Comparison of ENCODE assay signal across 18 mouse cellular contexts in the genomic region with DNA sequence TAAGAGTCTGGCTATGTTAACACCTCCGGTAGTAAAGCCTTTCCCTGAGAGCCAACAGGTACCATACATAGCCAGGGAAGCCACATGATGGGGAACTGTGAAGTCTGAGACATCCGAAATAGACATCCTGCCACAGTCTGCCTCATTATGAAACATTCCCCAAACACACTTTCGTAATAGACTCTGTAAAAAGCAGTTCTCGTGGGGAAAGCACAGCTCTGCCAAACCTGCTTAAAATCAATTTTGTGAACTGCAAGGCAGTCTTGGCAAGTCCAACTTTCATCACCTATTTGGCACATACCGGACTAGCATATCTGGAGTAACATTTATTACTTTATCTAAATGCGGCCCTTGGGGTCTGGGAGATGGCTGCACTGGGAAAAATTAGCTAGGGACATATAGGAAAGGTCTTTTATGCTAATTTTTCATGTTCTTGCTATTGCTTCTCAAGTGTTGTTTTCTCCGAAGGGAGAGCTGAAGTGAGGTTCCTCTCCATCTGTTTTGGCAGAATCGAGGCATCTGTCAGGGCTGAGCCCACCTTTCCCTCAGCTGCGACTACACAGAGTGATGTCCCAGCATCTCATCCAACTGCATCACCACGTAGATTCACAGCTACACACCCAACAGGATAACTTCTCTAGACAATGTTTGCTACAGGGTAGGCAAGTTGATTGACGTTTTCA.
DNase-seq lines count a peak whose midpoint lies in the region; ATAC-seq and TF ChIP-seq lines count a peak whose summit lies in the region.
"Had no signal": no experiment of that assay in that cellular context is flagged by ENCODE, and none has a peak within 500 bp of the region (broad histone marks: within the 10 kb centered on the region; RNA-seq: fewer than 3 reads in every experiment).

No protein-coding gene starts in this region.

- no peak for TF ChIP-seq POLR2A in cortical plate, adult 2 months (IDR thresholded peaks at IDR 0.05; ENCODE audit: extremely low read depth, insufficient read depth, low read length)

- 73% methylated on average over 11 of the region's 11 CpGs for WGBS in heart, embryonic 12.5 days
- 72% methylated on average over 11 of the region's 11 CpGs for WGBS in heart, embryonic 11.5 days (ENCODE audit: insufficient replicate concordance)
- WGBS in lung, postnatal 0 days: 70% methylated on average over 11 of the region's 11 CpGs

- no peaks in the 10 kb centered on the region for H3K27me3 ChIP-seq in heart, embryonic 12.5 days (replicated peaks)
- no peaks in the 10 kb centered on the region for H3K27me3 ChIP-seq in heart, embryonic 11.5 days (ENCODE audit: control insufficient read depth, insufficient read depth, low read length)
- no peaks in the 10 kb centered on the region for H3K27me3 ChIP-seq in lung, postnatal 0 days (replicated peaks; ENCODE audit: insufficient read depth, low read length)
- H3K27me3 ChIP-seq: hindbrain, embryonic 15.5 days; kidney, embryonic 15.5 days; limb, embryonic 13.5 days; liver, embryonic 15.5 days; megakaryocyte, embryonic 14.5 days had no signal

- H3K27ac ChIP-seq in heart, embryonic 12.5 days (ENCODE audit: poor library complexity, severe bottlenecking): peak overlapping the region; percentile 41
- H3K27ac ChIP-seq in heart, embryonic 11.5 days (ENCODE audit: low read depth, low read length): no peak overlapping the region
- H3K27ac ChIP-seq in cortical plate, adult 2 months (ENCODE audit: insufficient read depth, low read length): 0 out of 2 replicates have a peak overlapping the region, but pooled peaks have one; percentile 34
- H3K27ac ChIP-seq in lung, postnatal 0 days (ENCODE audit: low read length): no peak overlapping the region
- H3K27ac ChIP-seq: hindbrain, embryonic 15.5 days; kidney, embryonic 15.5 days; limb, embryonic 13.5 days; liver, embryonic 15.5 days had no signal

- peaks cover 10% of the 10 kb centered on the region for H3K4me1 ChIP-seq in heart, embryonic 12.5 days (replicated peaks)
- 0 out of 2 replicates have a peak, but pooled peaks cover 3% of the 10 kb centered on the region for H3K4me1 ChIP-seq in heart, embryonic 11.5 days (ENCODE audit: control insufficient read depth, insufficient read depth, low read length)
- H3K4me1 ChIP-seq in cortical plate, adult 2 months (ENCODE audit: control insufficient read depth, insufficient read depth, low read length): peaks cover 7% of the 10 kb centered on the region
- no peaks in the 10 kb centered on the region for H3K4me1 ChIP-seq in lung, postnatal 0 days (ENCODE audit: insufficient read depth, low read depth, low read length)
- H3K4me1 ChIP-seq: hindbrain, embryonic 15.5 days; kidney, embryonic 15.5 days; limb, embryonic 13.5 days; liver, embryonic 15.5 days; megakaryocyte, embryonic 14.5 days had no signal

- ATAC-seq in heart, embryonic 12.5 days (ENCODE audit: insufficient number of reproducible peaks, low FRiP score): no peak
- no peak for ATAC-seq in heart, embryonic 11.5 days (replicated peaks; ENCODE audit: insufficient number of reproducible peaks, low FRiP score, low TSS enrichment)
- ATAC-seq in lung, postnatal 0 days: no peak
- ATAC-seq: intestine, embryonic 16.5 days had no signal

- H3K4me2 ChIP-seq in heart, embryonic 12.5 days: no peak overlapping the region
- no peak overlapping the region for H3K4me2 ChIP-seq in heart, embryonic 11.5 days
- H3K4me2 ChIP-seq in lung, postnatal 0 days (replicated peaks; ENCODE audit: low read depth, low read length): no peak overlapping the region
- H3K4me2 ChIP-seq: hindbrain, embryonic 15.5 days; kidney, embryonic 15.5 days; limb, embryonic 13.5 days; liver, embryonic 15.5 days had no signal

- no peak for TF ChIP-seq CTCF in cortical plate, adult 2 months (IDR thresholded peaks at IDR 0.05; ENCODE audit: extremely low read depth, insufficient read depth, low read length)
- TF ChIP-seq CTCF in lung, postnatal 0 days (IDR thresholded peaks at IDR 0.05): no peak

- H3K36me3 ChIP-seq in heart, embryonic 12.5 days: no peaks in the 10 kb centered on the region
- H3K36me3 ChIP-seq in heart, embryonic 11.5 days (ENCODE audit: control insufficient read depth, insufficient read depth, low read length): no peaks in the 10 kb centered on the region
- no peaks in the 10 kb centered on the region for H3K36me3 ChIP-seq in lung, postnatal 0 days (ENCODE audit: insufficient read depth, low read length)
- H3K36me3 ChIP-seq: hindbrain, embryonic 15.5 days; kidney, embryonic 15.5 days; limb, embryonic 13.5 days; liver, embryonic 15.5 days had no signal

- H3K9ac ChIP-seq in heart, embryonic 12.5 days: no peak overlapping the region
- no peak overlapping the region for H3K9ac ChIP-seq in heart, embryonic 11.5 days (ENCODE audit: low read depth, low read length)
- H3K9ac ChIP-seq in lung, postnatal 0 days (replicated peaks; ENCODE audit: low read depth): no peak overlapping the region
- H3K9ac ChIP-seq: hindbrain, embryonic 15.5 days; kidney, embryonic 15.5 days; limb, embryonic 13.5 days; liver, embryonic 15.5 days had no signal

- peak; percentile 37 to 47 for DNase-seq in left cerebral cortex, adult 18-20 months (ENCODE audit: low spot score in 2 of 2)
- no peak for DNase-seq in left cerebral cortex, postnatal 4 days
- peak; percentile 42 to 87 for DNase-seq in left cerebral cortex, postnatal 25 days (ENCODE audit: low spot score in 2 of 2)
- DNase-seq in lung, postnatal 0 days (ENCODE audit: low spot score): no peak
- DNase-seq: cerebellum, adult 18-20 months; heart, postnatal 14 days; lung, postnatal 14 days; thymus, postnatal 36 days had no signal

- no peak for TF ChIP-seq EP300 in lung, postnatal 0 days (IDR thresholded peaks at IDR 0.05)

- H3K4me3 ChIP-seq in heart, embryonic 12.5 days: no peak overlapping the region
- no peak overlapping the region for H3K4me3 ChIP-seq in heart, embryonic 11.5 days (ENCODE audit: low read depth, low read length)
- no peak overlapping the region for H3K4me3 ChIP-seq in cortical plate, adult 2 months (ENCODE audit: insufficient read depth, low read length)
- no peak overlapping the region for H3K4me3 ChIP-seq in lung, postnatal 0 days (ENCODE audit: low read depth, low read length)
- H3K4me3 ChIP-seq: erythroblast, embryonic 14.5 days; hindbrain, embryonic 15.5 days; kidney, embryonic 15.5 days; limb, embryonic 13.5 days; liver, embryonic 15.5 days; megakaryocyte, embryonic 14.5 days had no signal

- intact Hi-C loops in left cerebral cortex, postnatal 4 days (cut with DNase I): loop anchor here (10.0 kb wide), 1 partner anchor 289 kb away; the partner anchor contains the start of gene Edn1
- intact Hi-C loops in left cerebral cortex, postnatal 25 days (cut with DNase I): no loop called here

- no peaks in the 10 kb centered on the region for H3K9me3 ChIP-seq in heart, embryonic 12.5 days (replicated peaks)
- H3K9me3 ChIP-seq in heart, embryonic 11.5 days (replicated peaks; ENCODE audit: control insufficient read depth, low read length): no peaks in the 10 kb centered on the region
- H3K9me3 ChIP-seq in lung, postnatal 0 days (ENCODE audit: low read length): no peaks in the 10 kb centered on the region
- H3K9me3 ChIP-seq: hindbrain, embryonic 15.5 days; kidney, embryonic 15.5 days; limb, embryonic 13.5 days; liver, embryonic 15.5 days had no signal

Comparison
In these comparisons a context has a peak if more than half of its experiments do, and no peak if none do; other contexts are left out.
1. H3K27ac ChIP-seq: peak in heart, embryonic 12.5 days (single experiment) and cortical plate, adult 2 months (single experiment); none in heart, embryonic 11.5 days (single experiment) and lung, postnatal 0 days (single experiment).
2. DNase-seq: peak in left cerebral cortex, adult 18-20 months (2 of 2) and left cerebral cortex, postnatal 25 days (2 of 2); none in left cerebral cortex, postnatal 4 days (single experiment) and lung, postnatal 0 days (single experiment).